Mouse (Mus musculus): ENCODE results near the gene Btnl10. TPM values are rescaled to one million over a fixed set of nuclear protein-coding genes. Genes with fewer than 3 reads are reported as not detected.

Gene Btnl10
- total and polyA plus RNA-seq, 3 experiments: 0.04 TPM; not detected in 2

DNA sequence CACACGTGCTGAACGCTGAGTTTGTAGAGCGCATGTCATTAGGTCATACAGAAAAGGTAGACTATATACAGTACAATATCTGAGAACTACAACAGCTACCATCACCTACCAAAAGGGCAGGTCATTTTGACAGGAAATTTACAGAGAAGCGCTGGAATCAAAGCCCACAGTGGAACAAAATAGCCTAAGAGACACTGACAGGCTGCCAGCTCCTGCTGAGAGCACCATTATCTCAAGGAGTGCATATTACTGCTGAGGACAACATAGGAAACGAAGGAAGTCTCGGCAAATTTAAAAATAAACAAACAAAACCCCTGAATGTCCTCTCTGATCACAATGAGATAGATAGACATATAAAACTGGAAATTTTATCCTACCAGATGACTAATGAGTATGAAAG, 20.2 kb upstream of the Btnl10 start:
- no peaks in the 10 kb centered on the region for H3K79me2 ChIP-seq (replicated peaks; ENCODE audit: control insufficient read depth, insufficient read depth, low read length)
- 70% methylated on average over 6 of the region's 6 CpGs for WGBS
- H3K27me3 ChIP-seq (ENCODE audit: control insufficient read depth, insufficient read depth, low read length): no peaks in the 10 kb centered on the region
- no peak overlapping the region for H3K9ac ChIP-seq (ENCODE audit: low read depth, low read length)
- H3K4me3 ChIP-seq: no peak overlapping the region
- no peaks in the 10 kb centered on the region; the same call in 1 of the 2 replicates for H3K4me1 ChIP-seq (ENCODE audit: control insufficient read depth, insufficient read depth, low read length)
- H3K36me3 ChIP-seq (ENCODE audit: control insufficient read depth, insufficient read depth, low read length): peaks cover 8% of the 10 kb centered on the region
- no peak for DNase-seq
- no peak for TF ChIP-seq CTCF (IDR thresholded peaks at IDR 0.05)
- TF ChIP-seq POLR2A (IDR thresholded peaks at IDR 0.05; ENCODE audit: insufficient read depth, low read depth, low read length): no peak
- no peak for TF ChIP-seq EP300 (IDR thresholded peaks at IDR 0.05; ENCODE audit: insufficient read depth, low read depth, low read length)
- H3K27ac ChIP-seq: no peak overlapping the region
- intact Hi-C loops (cut with DNase I): no loop called here

DNA sequence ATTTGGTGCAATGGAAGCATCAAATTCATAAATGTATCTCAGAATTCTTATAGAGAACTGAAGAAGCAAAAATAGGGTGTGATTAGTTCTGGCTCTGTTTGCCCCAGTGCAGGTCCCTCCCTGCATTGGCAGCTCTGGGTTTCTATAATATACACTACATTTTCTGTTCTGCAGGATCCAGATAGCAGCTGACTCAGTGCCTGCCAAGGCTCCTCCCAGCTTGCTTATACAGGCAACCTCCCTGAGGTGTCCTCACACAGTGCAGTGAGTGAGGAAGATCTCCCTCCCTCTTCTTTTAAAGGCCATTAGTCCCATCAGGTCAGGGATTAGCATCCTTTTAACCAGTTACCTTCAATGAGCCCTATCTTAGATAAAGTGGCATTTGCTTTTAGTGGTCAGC, 16.6 kb upstream of the Btnl10 start:
- no peaks in the 10 kb centered on the region for H3K27me3 ChIP-seq (ENCODE audit: control insufficient read depth, insufficient read depth, low read length)
- no peak for DNase-seq
- H3K4me1 ChIP-seq (ENCODE audit: control insufficient read depth, insufficient read depth, low read length): peaks cover 3% of the 10 kb centered on the region
- no peak overlapping the region for H3K27ac ChIP-seq
- H3K9ac ChIP-seq (ENCODE audit: low read depth, low read length): no peak overlapping the region
- intact Hi-C loops (cut with DNase I): loop anchor here (5.0 kb wide), 1 partner anchor 54 kb away; the partner anchor contains the start of gene Gm12258
- H3K79me2 ChIP-seq (replicated peaks; ENCODE audit: control insufficient read depth, insufficient read depth, low read length): no peaks in the 10 kb centered on the region
- H3K4me3 ChIP-seq: no peak overlapping the region
- H3K36me3 ChIP-seq (ENCODE audit: control insufficient read depth, insufficient read depth, low read length): peaks cover 5% of the 10 kb centered on the region
- TF ChIP-seq POLR2A (IDR thresholded peaks at IDR 0.05; ENCODE audit: insufficient read depth, low read depth, low read length) (no peak), CTCF (IDR thresholded peaks at IDR 0.05) (no peak), EP300 (IDR thresholded peaks at IDR 0.05; ENCODE audit: insufficient read depth, low read depth, low read length) (no peak)

DNA sequence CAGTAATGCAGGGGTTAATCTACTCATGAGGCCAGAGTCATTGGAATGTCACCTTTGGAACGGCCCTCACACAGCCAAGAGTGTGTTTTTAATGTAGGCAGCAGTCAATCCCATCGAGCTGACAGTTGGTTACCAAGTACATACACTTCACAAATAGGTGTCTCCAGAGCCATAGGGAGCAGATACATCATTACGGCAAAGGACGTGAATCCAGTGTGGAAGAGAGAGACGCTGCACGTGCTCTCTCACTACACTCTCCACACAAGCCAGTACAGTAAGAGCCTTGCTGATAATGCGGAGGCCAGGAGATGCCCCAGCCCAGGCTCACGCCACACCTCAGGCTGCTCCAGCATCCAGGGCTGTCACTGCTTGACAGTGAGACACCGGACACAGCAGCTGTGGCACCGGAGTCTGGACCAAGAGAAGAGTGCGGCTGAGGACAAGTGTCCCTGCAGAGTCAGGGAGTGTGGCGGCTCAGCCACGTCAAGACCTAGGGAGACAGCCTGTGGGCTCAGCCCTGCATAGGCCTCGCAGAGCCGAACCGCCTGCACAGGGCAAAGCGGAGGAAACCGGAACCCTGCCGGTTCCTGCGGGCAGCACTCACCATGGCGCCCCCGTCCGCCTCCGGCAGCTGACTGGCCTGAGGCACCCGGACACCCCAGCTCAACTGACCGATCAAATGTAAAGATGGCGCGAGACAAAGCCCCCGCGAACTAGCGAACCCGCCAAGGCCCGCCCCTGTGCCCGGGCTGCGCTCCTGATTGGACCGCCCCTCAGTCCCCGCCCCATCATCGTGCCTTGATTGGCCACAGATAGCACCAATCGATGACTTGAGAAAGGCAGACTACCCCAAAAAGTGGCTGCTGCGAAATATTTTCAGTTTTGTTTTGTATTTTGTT, 13.9 kb upstream of the Btnl10 start, which contains the start of gene Zfp39:
Zfp39 (minus strand) TSS at position 715 of the 899 bp plus-strand sequence.
- intact Hi-C loops (cut with DNase I): loop anchor here (5.0 kb wide), 1 partner anchor 56 kb away; the partner anchor contains the start of gene Gm12258
- under 1% methylated on average over 40 of the region's 40 CpGs for WGBS
- DNase-seq: peak; percentile 96 to 99
- H3K79me2 ChIP-seq (replicated peaks; ENCODE audit: control insufficient read depth, insufficient read depth, low read length): no peaks in the 10 kb centered on the region
- peak within 1 kb of the TSS; percentile 95 for H3K27ac ChIP-seq
- H3K36me3 ChIP-seq (ENCODE audit: control insufficient read depth, insufficient read depth, low read length): no peaks in the 10 kb centered on the region; the same call in none of the 2 replicates
- no peaks in the 10 kb centered on the region for H3K27me3 ChIP-seq (ENCODE audit: control insufficient read depth, insufficient read depth, low read length)
- TF ChIP-seq CTCF (IDR thresholded peaks at IDR 0.05) (peak; percentile 24; the same call in 1 of the 2 replicates), POLR2A (IDR thresholded peaks at IDR 0.05; ENCODE audit: insufficient read depth, low read depth, low read length) (peak; percentile 86), EP300 (IDR thresholded peaks at IDR 0.05; ENCODE audit: insufficient read depth, low read depth, low read length) (0 out of 2 replicates have a peak, but pooled peaks have one; percentile 23)
- H3K9ac ChIP-seq (ENCODE audit: low read depth, low read length): peak within 1 kb of the TSS; percentile 77
- peak within 1 kb of the TSS; percentile 82 for H3K4me3 ChIP-seq
- H3K4me1 ChIP-seq (ENCODE audit: control insufficient read depth, insufficient read depth, low read length): peaks cover 3% of the 10 kb centered on the region

DNA sequence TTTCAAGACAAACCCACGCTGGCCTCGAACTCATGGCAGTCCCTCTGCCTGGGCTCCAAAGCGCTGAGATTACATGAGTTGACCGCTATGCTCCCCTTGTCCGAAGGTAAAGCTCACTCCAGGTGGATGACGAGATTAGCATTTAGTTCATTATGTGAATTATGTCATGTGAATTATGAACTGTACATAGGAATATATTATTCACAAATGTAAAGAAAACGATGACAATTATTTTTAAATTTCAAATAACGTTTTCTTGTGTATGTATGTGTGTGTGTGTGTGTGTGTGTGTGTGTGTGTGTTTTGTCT, 13.3 kb upstream of the Btnl10 start:
- no peaks in the 10 kb centered on the region for H3K79me2 ChIP-seq (replicated peaks; ENCODE audit: control insufficient read depth, insufficient read depth, low read length)
- WGBS: 2% methylated on average over 8 of the region's 8 CpGs
- peak overlapping the region; percentile 95 for H3K27ac ChIP-seq
- H3K27me3 ChIP-seq (ENCODE audit: control insufficient read depth, insufficient read depth, low read length): no peaks in the 10 kb centered on the region
- peaks cover 3% of the 10 kb centered on the region for H3K4me1 ChIP-seq (ENCODE audit: control insufficient read depth, insufficient read depth, low read length)
- no peaks in the 10 kb centered on the region; the same call in none of the 2 replicates for H3K36me3 ChIP-seq (ENCODE audit: control insufficient read depth, insufficient read depth, low read length)
- intact Hi-C loops (cut with DNase I): loop anchor here (5.0 kb wide), 1 partner anchor 57 kb away; the partner anchor contains the start of gene Gm12258
- no peak for DNase-seq
- peak overlapping the region; percentile 82 for H3K4me3 ChIP-seq
- peak overlapping the region; percentile 68 for H3K9ac ChIP-seq (ENCODE audit: low read depth, low read length)
- TF ChIP-seq EP300 (IDR thresholded peaks at IDR 0.05; ENCODE audit: insufficient read depth, low read depth, low read length) (no peak), CTCF (IDR thresholded peaks at IDR 0.05) (no peak), POLR2A (IDR thresholded peaks at IDR 0.05; ENCODE audit: insufficient read depth, low read depth, low read length) (no peak)

DNA sequence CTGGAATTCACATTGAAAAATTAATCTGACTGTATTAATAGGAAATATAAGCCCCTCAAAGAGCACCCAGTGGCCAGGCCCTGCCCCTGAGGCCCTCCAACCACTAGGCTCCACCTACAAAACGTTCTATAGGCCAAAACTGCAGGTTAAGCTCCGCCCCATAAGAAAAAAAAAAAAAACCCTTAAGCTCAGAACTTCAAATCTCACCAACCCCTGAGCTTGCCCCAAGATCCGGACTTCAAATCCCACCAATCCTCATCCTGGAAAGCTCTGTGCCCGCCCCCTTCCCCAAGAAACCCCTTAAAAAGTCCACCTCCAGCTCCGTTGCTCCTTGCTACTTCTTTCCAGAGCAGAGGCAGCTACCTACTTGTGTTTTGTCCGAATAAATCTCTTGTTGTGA, 12.9 kb upstream of the Btnl10 start:
- 54% methylated on average over 6 of the region's 6 CpGs for WGBS
- Histone ChIP-seq H3K9ac (ENCODE audit: low read depth, low read length) (no peak overlapping the region), H3K27ac (no peak overlapping the region), H3K4me1 (ENCODE audit: control insufficient read depth, insufficient read depth, low read length) (peaks cover 3% of the 10 kb centered on the region), H3K4me3 (no peak overlapping the region), H3K36me3 (ENCODE audit: control insufficient read depth, insufficient read depth, low read length) (no peaks in the 10 kb centered on the region; the same call in 1 of the 2 replicates), H3K79me2 (replicated peaks; ENCODE audit: control insufficient read depth, insufficient read depth, low read length) (no peaks in the 10 kb centered on the region), H3K27me3 (ENCODE audit: control insufficient read depth, insufficient read depth, low read length) (no peaks in the 10 kb centered on the region)
- intact Hi-C loops (cut with DNase I): loop anchor here (5.0 kb wide), 1 partner anchor 58 kb away; the partner anchor contains the start of gene Gm12258
- peak in 1 of 2 experiments; percentile 17 for DNase-seq
- TF ChIP-seq POLR2A (IDR thresholded peaks at IDR 0.05; ENCODE audit: insufficient read depth, low read depth, low read length): no peak
- TF ChIP-seq CTCF (IDR thresholded peaks at IDR 0.05): no peak
- no peak for TF ChIP-seq EP300 (IDR thresholded peaks at IDR 0.05; ENCODE audit: insufficient read depth, low read depth, low read length)

DNA sequence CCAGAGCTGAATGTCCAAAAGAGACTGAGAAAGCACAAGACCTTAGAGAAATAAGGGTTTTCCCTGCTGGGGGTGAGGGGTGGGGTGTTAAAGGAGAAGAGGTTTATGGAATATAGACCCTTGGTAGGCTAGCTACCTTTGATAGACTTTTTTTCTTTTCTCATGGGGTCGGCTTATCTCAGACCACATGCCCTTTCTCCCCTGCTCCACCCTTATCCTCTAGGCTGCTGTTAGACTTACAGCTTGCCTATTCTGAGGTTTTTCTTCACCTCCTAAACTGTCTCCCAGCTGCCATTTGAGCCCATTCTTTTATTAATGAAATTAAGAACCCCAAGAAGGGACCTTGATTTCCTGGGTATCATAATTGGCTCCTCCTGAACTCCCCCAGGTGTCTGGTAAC, 3.9 kb upstream of the Btnl10 start:
- TF ChIP-seq EP300 (IDR thresholded peaks at IDR 0.05; ENCODE audit: insufficient read depth, low read depth, low read length) (no peak), CTCF (IDR thresholded peaks at IDR 0.05) (no peak)
- DNase-seq: no peak
- Histone ChIP-seq H3K79me2 (replicated peaks; ENCODE audit: control insufficient read depth, insufficient read depth, low read length) (no peaks in the 10 kb centered on the region), H3K9ac (ENCODE audit: low read depth, low read length) (no peak overlapping the region), H3K4me1 (ENCODE audit: control insufficient read depth, insufficient read depth, low read length) (no peaks in the 10 kb centered on the region), H3K4me3 (no peak overlapping the region), H3K27me3 (ENCODE audit: control insufficient read depth, insufficient read depth, low read length) (no peaks in the 10 kb centered on the region), H3K36me3 (ENCODE audit: control insufficient read depth, insufficient read depth, low read length) (no peaks in the 10 kb centered on the region), H3K27ac (no peak overlapping the region)
- intact Hi-C loops (cut with DNase I): no loop called here
- 76% methylated on average over 1 of the region's 1 CpGs for WGBS

Measured in heart, adult 2 months (tissue).